Mouse (Mus musculus) midbrain, postnatal 0 days (tissue): Measurements from ENCODE around the gene Zfp248. TPM values are rescaled to one million over a fixed set of nuclear protein-coding genes. Genes with fewer than 3 reads are reported as not detected.

Experiments used
- ATAC-seq: fragments of 200-750 bp; cut with Nextera tagmentation; 2 replicates; pipeline ENCODE4 v1.8.0; 2017; ENCODE audit warnings: moderate number of reproducible peaks, mild to moderate bottlenecking, moderate TSS enrichment, moderate library complexity; ENCODE audit not compliant: low FRiP score
- DNase-seq: peaks from one replicate; pipeline ENCODE4 v3.0.0-alpha.2; 2015; ENCODE audit warnings: low spot score
- H3K27ac ChIP-seq: fragments of 300-500 bp; sonication (generic); 2 replicates; pipeline ENCODE4 v1.5.1; 2014; ENCODE audit warnings: low read depth, mild to moderate bottlenecking, low read length, mixed read lengths
- H3K27me3 ChIP-seq: fragments of 300-500 bp; sonication (generic); 2 replicates; pipeline ENCODE4 v1.6.1; 2014; ENCODE audit warnings: low read length, control low read depth, mixed read lengths; ENCODE audit not compliant: insufficient read depth
- H3K36me3 ChIP-seq: fragments of 300-500 bp; sonication (generic); 2 replicates; pipeline ENCODE4 v1.6.1; 2014; ENCODE audit warnings: low read length, control low read depth, mixed read lengths; ENCODE audit not compliant: insufficient read depth
- H3K4me1 ChIP-seq: fragments of 300-500 bp; sonication (generic); 2 replicates; pipeline ENCODE4 v1.6.1; 2014; ENCODE audit warnings: mild to moderate bottlenecking, control low read depth, antibody characterized with exemption, low read length, mixed read lengths; ENCODE audit not compliant: insufficient read depth
- H3K4me2 ChIP-seq: fragments of 300-500 bp; sonication (generic); 2 replicates; pipeline ENCODE4 v1.6.1; 2014; ENCODE audit warnings: low read depth, mild to moderate bottlenecking, low read length, mixed read lengths; ENCODE audit not compliant: poor library complexity, severe bottlenecking
- H3K4me3 ChIP-seq: fragments of 300-500 bp; sonication (generic); 2 replicates; pipeline ENCODE4 v1.5.1; 2014; ENCODE audit warnings: low read depth, mild to moderate bottlenecking, low read length, moderate library complexity
- H3K9ac ChIP-seq: fragments of 300-500 bp; sonication (generic); replicated peaks from 2 replicates; pipeline ENCODE4 v1.6.1; 2014; ENCODE audit warnings: mild to moderate bottlenecking, low read length, moderate library complexity, mixed read lengths; ENCODE audit not compliant: poor library complexity, severe bottlenecking
- H3K9me3 ChIP-seq: fragments of 300-500 bp; sonication (generic); 2 replicates; pipeline ENCODE4 v1.6.1; 2016; ENCODE audit warnings: low read length, control low read depth
- CTCF ChIP-seq: IDR thresholded peaks from 2 replicates; pipeline ENCODE4 v1.5.1; 2016; ENCODE audit warnings: antibody characterized with exemption, mild to moderate bottlenecking
- whole genome bisulfite sequencing: fragments of 180-500 bp; shearing (Covaris S2); extraction: QIAGEN DNeasy Blood & Tissue Kit; methylation state at CpG from one replicate; pipeline ENCODE4 v1.1.7; 2014; 5-methylcytosine and 5-hydroxymethylcytosine counted together
- polyA plus RNA-seq: library from polyadenylated mRNA; unstranded; fragments of >200 nt; fragmentation: Nextera tagmentation; extraction: Ambion mirVana; gene quantifications from 2 replicates; pipeline ENCODE4 v1.2.1, GENCODE M21; 2015
- total RNA-seq: library from RNA; depleted of rRNA; stranded (reverse); fragments of >200 nt; gene quantifications from 2 replicates; pipeline ENCODE4 v1.2.3, GENCODE M21; 2014; rRNA removed

Zfp248 gene
- total RNA-seq: 9.5 and 11.8 TPM in 2 replicates
- polyA plus RNA-seq: 11.2 and 11.5 TPM in 2 replicates

GRCm38 (mm10) chr6:118455042-118455631 lies at the start of gene Zfp248:
TSS of gene Zfp248 (minus strand) at chr6:118455528.
- peak; percentile 95 for DNase-seq
- TF ChIP-seq CTCF: peak; percentile 79
- Histone ChIP-seq H3K36me3 (no peaks in the 10 kb centered on the region), H3K4me1 (peaks cover 4% of the 10 kb centered on the region; the same call in 1 of the 2 replicates), H3K27ac (peak within 1 kb of the TSS; percentile 98), H3K9ac (peak within 1 kb of the TSS; percentile 77), H3K9me3 (no peaks in the 10 kb centered on the region), H3K27me3 (no peaks in the 10 kb centered on the region), H3K4me3 (peak within 1 kb of the TSS; percentile 54), H3K4me2 (peak within 1 kb of the TSS; percentile 64)
- peak; percentile 98 for ATAC-seq
- under 1% methylated on average over 43 of the region's 43 CpGs for WGBS

DNA sequence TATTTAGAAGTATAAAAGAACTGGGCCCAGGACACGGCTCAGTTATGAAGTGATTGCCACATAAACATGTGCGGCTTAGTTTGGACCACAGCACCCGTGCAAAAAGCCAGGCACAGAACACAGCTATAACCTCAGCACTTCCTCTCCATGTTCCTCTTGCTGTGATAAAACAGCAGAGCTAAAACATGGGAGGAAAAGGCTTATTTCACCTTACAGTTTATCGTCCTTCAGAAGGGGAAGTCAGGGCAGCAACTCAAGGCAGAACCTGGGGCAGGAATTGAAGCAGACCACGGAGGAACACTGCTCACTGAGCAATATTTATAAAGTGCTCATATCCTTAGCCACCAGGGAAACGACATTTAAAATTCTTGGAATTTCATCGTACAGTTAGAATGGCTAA lies 43.7 kb upstream of the Zfp248 start:
- no peak for DNase-seq
- Histone ChIP-seq H3K4me2 (no peak overlapping the region), H3K27ac (no peak overlapping the region), H3K4me3 (no peak overlapping the region), H3K27me3 (no peaks in the 10 kb centered on the region), H3K4me1 (no peaks in the 10 kb centered on the region), H3K9me3 (no peaks in the 10 kb centered on the region), H3K9ac (no peak overlapping the region), H3K36me3 (peaks cover 17% of the 10 kb centered on the region)
- no peak for TF ChIP-seq CTCF
- WGBS: 92% methylated on average over 7 of the region's 7 CpGs
- no peak for ATAC-seq

DNA sequence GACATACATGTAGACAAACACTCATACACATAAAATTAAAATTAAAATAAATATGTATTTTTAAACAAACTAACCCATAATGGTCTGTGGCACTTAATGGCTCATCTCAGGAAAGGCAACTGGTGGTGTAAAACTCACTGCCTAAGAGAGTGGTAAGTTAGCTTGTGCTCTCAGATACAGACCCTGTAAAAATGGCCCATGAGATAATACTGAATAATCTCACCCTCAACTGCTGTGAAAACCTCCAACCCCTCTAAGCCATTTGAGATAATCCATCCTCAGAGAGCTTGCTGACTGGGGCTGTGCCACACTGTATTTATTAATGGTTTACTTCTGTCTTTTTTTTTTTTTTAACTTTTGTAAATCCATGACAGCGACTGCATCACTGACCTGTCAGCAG lies 26.8 kb upstream of the Zfp248 start:
- Histone ChIP-seq H3K4me2 (no peak overlapping the region), H3K4me3 (no peak overlapping the region), H3K9me3 (no peaks in the 10 kb centered on the region), H3K27me3 (no peaks in the 10 kb centered on the region), H3K9ac (no peak overlapping the region), H3K27ac (no peak overlapping the region), H3K36me3 (no peaks in the 10 kb centered on the region), H3K4me1 (peaks cover 2% of the 10 kb centered on the region; the same call in 1 of the 2 replicates)
- TF ChIP-seq CTCF: no peak
- no peak for DNase-seq
- WGBS: 77% methylated on average over 1 of the region's 1 CpGs
- no peak for ATAC-seq

DNA sequence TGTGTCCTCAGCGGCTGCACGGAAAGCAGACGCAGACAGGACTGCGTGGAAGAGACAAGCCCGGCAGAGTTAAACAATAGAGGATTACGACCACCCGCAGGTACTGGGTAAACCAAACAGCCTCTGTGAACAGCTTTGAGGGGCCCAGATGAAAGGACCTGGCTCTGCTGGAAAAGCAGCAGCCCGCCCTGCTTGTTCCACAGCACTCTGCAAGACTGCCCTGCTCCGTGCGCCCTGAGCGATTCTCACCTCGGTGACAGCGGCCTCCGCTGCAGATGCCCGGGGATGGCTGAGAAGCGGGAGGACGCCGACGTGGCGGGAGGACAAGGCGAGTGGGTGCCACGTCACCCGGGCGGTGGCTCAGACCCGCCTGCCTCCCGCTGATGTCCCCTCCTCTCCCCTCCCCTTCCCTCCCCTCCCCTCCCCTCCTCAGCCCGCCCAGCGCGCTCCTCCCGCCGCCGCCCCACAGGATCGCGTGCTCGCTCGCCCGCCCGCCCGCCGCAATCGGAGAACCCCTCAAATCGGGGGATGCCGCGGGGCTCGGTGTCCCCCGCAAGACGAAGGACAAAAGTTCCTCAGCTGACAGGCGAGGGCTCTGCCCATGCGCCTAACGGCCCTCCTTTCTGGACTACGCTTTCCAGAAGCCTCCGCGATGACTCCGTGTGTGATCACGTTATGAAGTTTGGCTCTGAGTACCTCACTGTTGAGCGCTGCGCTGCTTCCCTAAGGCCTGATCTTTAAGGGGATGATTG lies 23.8 kb upstream of the Zfp248 start, which contains the start of gene Zfp9:
Gene Zfp9 (minus strand): TSS at position 364 of the 752 bp plus-strand sequence.
- peak within 1 kb of the TSS; percentile 89 for H3K27ac ChIP-seq
- TF ChIP-seq CTCF: no peak
- peak; percentile 94 for DNase-seq
- H3K4me3 ChIP-seq: peak within 1 kb of the TSS; percentile 64
- H3K27me3 ChIP-seq: no peaks in the 10 kb centered on the region
- WGBS: 0% methylated on average over 33 of the region's 57 CpGs
- peak within 1 kb of the TSS; percentile 88 for H3K9ac ChIP-seq
- peaks cover 4% of the 10 kb centered on the region; the same call in 1 of the 2 replicates for H3K36me3 ChIP-seq
- H3K9me3 ChIP-seq: no peaks in the 10 kb centered on the region
- peak within 1 kb of the TSS; percentile 53 for H3K4me2 ChIP-seq
- peaks cover 9% of the 10 kb centered on the region; the same call in 1 of the 2 replicates for H3K4me1 ChIP-seq
- ATAC-seq: peak; percentile 89

- Histone ChIP-seq H3K27ac (peak overlapping the region; percentile 89), H3K9me3 (no peaks in the 10 kb centered on the region), H3K27me3 (no peaks in the 10 kb centered on the region), H3K4me2 (peak overlapping the region; percentile 53), H3K36me3 (peaks cover 4% of the 10 kb centered on the region; the same call in 1 of the 2 replicates), H3K9ac (peak overlapping the region; percentile 88), H3K4me3 (peak overlapping the region; percentile 64), H3K4me1 (peaks cover 9% of the 10 kb centered on the region; the same call in 1 of the 2 replicates)
- ATAC-seq (peak; percentile 24; the same call in 1 of the 2 replicates), DNase-seq (peak; percentile 11)
- WGBS: 10% methylated on average over 10 of the region's 10 CpGs
- TF ChIP-seq CTCF: no peak
Observed at GRCm38 (mm10) chr6:118477875-118478785, 22.8 kb upstream of the Zfp248 start.
